Mouse (Mus musculus): Measurements from ENCODE around the gene Sult1c1. TPM values are rescaled to one million over a fixed set of nuclear protein-coding genes. Genes with fewer than 3 reads are reported as not detected.

Gene Sult1c1
- polyA plus RNA-seq (2012; rRNA removed; ENCODE audit: low replicate concordance), result not detected in 2 replicates

GRCm38 (mm10) chr17:53990574-53990973 is at the start of gene Sult1c1:
Gene Sult1c1, minus strand, starts transcription at chr17:53990674.

Other genes with a start within 250 kb of the Sult1c1 start
- not detected in 2 replicates for gene Sult1c2, start 144.3 kb downstream of the Sult1c1 start, polyA plus RNA-seq (2012; rRNA removed; ENCODE audit: low replicate concordance)

Data from mammary gland, adult 2 months (tissue).